Mouse (Mus musculus) G1E (cell line): ENCODE measurements around the gene Timm17b.

Experiments
- CTCF ChIP-seq: IDR thresholded peaks from 2 replicates; pipeline ENCODE4 v1.5.1; 2012; ENCODE audit warnings: low read depth, low read length, inconsistent platforms, mixed read lengths
- GATA1 ChIP-seq: IDR thresholded peaks from 2 replicates; pipeline ENCODE4 v1.6.1; 2012; ENCODE audit warnings: borderline replicate concordance, low read length, inconsistent platforms, mixed read lengths
- POLR2AphosphoS5 ChIP-seq: IDR thresholded peaks from 2 replicates; pipeline ENCODE4 v1.6.1; 2012; ENCODE audit warnings: low read depth, low read length, inconsistent platforms; ENCODE audit not compliant: insufficient replicate concordance
- TAL1 ChIP-seq: conservative IDR thresholded peaks from 2 replicates; pipeline ENCODE4 v1.6.1; 2012; ENCODE audit warnings: low read depth, low read length, inconsistent platforms, mixed read lengths

DNA sequence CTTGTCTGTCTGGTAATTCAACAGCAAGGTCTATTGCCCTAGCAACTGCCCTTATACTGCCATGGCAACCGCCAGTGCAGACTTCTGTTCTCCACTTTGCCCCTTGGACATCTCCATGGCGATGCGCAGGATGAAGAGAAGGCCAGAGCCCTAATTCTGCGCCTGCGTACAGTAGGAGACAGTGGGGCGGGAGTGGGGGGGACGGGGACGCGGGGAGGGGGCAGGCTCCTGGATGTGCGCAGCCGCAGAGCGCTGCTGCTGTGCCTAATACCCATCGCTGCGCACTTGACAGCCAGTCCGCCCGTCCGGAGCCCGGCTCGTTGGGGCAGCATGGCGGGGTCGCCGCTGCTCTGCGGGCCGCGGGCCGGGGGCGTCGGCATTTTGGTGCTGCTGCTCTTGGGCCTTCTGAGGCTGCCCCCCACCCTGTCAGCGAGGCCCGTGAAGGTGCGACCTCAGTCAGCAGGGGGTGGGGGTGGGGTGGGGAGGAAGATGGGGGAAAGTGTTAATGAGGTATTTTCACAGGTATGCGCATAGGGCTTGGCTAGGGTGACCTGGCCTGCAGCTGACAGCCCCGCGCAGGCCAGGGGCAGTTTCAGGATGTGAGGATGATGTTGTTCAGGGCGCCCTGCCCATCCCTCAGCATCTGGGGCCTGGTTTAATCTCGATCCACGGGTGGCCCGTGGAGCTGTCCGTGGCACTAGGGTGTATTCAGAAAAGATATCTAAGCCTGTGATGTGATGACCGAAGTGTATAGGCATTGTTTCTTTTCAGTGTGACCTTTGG lies 20.6 kb downstream of the Timm17b start, which contains the start of gene Pcsk1n:
- TF ChIP-seq CTCF (no peak), TAL1 (no peak), GATA1 (no peak), POLR2AphosphoS5 (no peak)
